Mouse (Mus musculus) intestine, postnatal 0 days (tissue): ENCODE data around the gene Gpr63. TPM values are rescaled to one million over a fixed set of nuclear protein-coding genes. Genes with fewer than 3 reads are reported as not detected.

Source experiments
- ATAC-seq: fragments of 200-750 bp; cut with Nextera tagmentation; 2 replicates; pipeline ENCODE4 v1.8.0; 2017; ENCODE audit warnings: mild to moderate bottlenecking, moderate TSS enrichment, moderate library complexity
- H3K27ac ChIP-seq: fragments of 300-500 bp; sonication (generic); 2 replicates; pipeline ENCODE4 v1.5.1; 2014; ENCODE audit warnings: mild to moderate bottlenecking, low read depth, low read length, moderate library complexity
- H3K27me3 ChIP-seq: fragments of 300-500 bp; sonication (generic); replicated peaks from 2 replicates; pipeline ENCODE4 v1.6.1; 2014; ENCODE audit warnings: low read length, mixed read lengths; ENCODE audit not compliant: control insufficient read depth, insufficient read depth
- H3K36me3 ChIP-seq: fragments of 300-500 bp; sonication (generic); 2 replicates; pipeline ENCODE4 v1.6.1; 2014; ENCODE audit warnings: mild to moderate bottlenecking, moderate library complexity; ENCODE audit not compliant: control insufficient read depth, insufficient read depth
- H3K4me1 ChIP-seq: fragments of 300-500 bp; sonication (generic); replicated peaks from 2 replicates; pipeline ENCODE4 v1.6.1; 2014; ENCODE audit warnings: antibody characterized with exemption, low read length, mixed read lengths; ENCODE audit not compliant: control insufficient read depth, insufficient read depth
- H3K4me2 ChIP-seq: fragments of 300-500 bp; sonication (generic); replicated peaks from 2 replicates; pipeline ENCODE4 v1.6.1; 2014; ENCODE audit warnings: low read depth, mild to moderate bottlenecking, moderate library complexity
- H3K4me3 ChIP-seq: fragments of 300-500 bp; sonication (generic); 2 replicates; pipeline ENCODE4 v1.5.1; 2014; ENCODE audit warnings: low read depth, low read length
- H3K9ac ChIP-seq: fragments of 300-500 bp; sonication (generic); 2 replicates; pipeline ENCODE4 v1.6.1; 2014; ENCODE audit warnings: mild to moderate bottlenecking, low read depth, low read length
- H3K9me3 ChIP-seq: fragments of 300-500 bp; sonication (generic); 2 replicates; pipeline ENCODE4 v1.6.1; 2016; ENCODE audit warnings: mixed run types; ENCODE audit not compliant: control insufficient read depth
- CTCF ChIP-seq: sonication (generic); IDR thresholded peaks from 2 replicates; pipeline ENCODE4 v1.5.1; 2016; ENCODE audit warnings: low read depth, mild to moderate bottlenecking, control low read depth, antibody characterized with exemption, moderate library complexity
- whole genome bisulfite sequencing: fragments of 180-500 bp; shearing (Covaris S2); extraction: QIAGEN DNeasy Blood & Tissue Kit; methylation state at CpG from one replicate; pipeline ENCODE4 v1.1.7; 2014; 5-methylcytosine and 5-hydroxymethylcytosine counted together
- polyA plus RNA-seq: library from polyadenylated mRNA; unstranded; fragments of >200 nt; fragmentation: Nextera tagmentation; extraction: Ambion mirVana; gene quantifications from 2 replicates; pipeline ENCODE4 v1.2.1, GENCODE M21; 2015

The Gpr63 gene
- 0.21 and 0.65 TPM in 2 replicates for polyA plus RNA-seq

GRCm38 (mm10) chr4:24966299-24966991 is at the start of gene Gpr63:
Gene Gpr63 (plus strand): TSS chr4:24966407.
- WGBS: under 1% methylated on average over 68 of the region's 78 CpGs
- ATAC-seq: peak; percentile 79
- peak; percentile 48 for TF ChIP-seq CTCF

GRCm38 (mm10) chr4:24920006-24920577 is 46.1 kb upstream of the Gpr63 start:
- Histone ChIP-seq H3K4me3 (no peak overlapping the region), H3K4me1 (no peaks in the 10 kb centered on the region), H3K9ac (no peak overlapping the region), H3K4me2 (no peak overlapping the region), H3K27ac (no peak overlapping the region), H3K27me3 (no peaks in the 10 kb centered on the region), H3K36me3 (no peaks in the 10 kb centered on the region), H3K9me3 (no peaks in the 10 kb centered on the region)
- WGBS: 55% methylated on average over 5 of the region's 5 CpGs
- TF ChIP-seq CTCF: no peak
- ATAC-seq: no peak

More at GRCm38 (mm10) chr4:24966299-24966991, at the start of gene Gpr63:
- H3K4me2 ChIP-seq: peak within 1 kb of the TSS; percentile 85
- H3K4me3 ChIP-seq: peak within 1 kb of the TSS; percentile 64
- no peaks in the 10 kb centered on the region for H3K27me3 ChIP-seq
- H3K9me3 ChIP-seq: no peaks in the 10 kb centered on the region
- H3K27ac ChIP-seq: peak within 1 kb of the TSS; percentile 82
- H3K4me1 ChIP-seq: no peaks in the 10 kb centered on the region
- peak within 1 kb of the TSS; percentile 74 for H3K9ac ChIP-seq
- no peaks in the 10 kb centered on the region for H3K36me3 ChIP-seq

- H3K36me3 ChIP-seq: no peaks in the 10 kb centered on the region
- no peak for ATAC-seq
- no peak for TF ChIP-seq CTCF
- 58% methylated on average over 2 of the region's 2 CpGs for WGBS
- no peak overlapping the region for H3K4me2 ChIP-seq
- H3K9ac ChIP-seq: no peak overlapping the region
- no peak overlapping the region for H3K4me3 ChIP-seq
- no peak overlapping the region for H3K27ac ChIP-seq
- no peaks in the 10 kb centered on the region for H3K9me3 ChIP-seq
- no peaks in the 10 kb centered on the region for H3K4me1 ChIP-seq
- H3K27me3 ChIP-seq: no peaks in the 10 kb centered on the region
Measured at GRCm38 (mm10) chr4:24924726-24925125, 41.5 kb upstream of the Gpr63 start.

- Histone ChIP-seq H3K4me1 (no peaks in the 10 kb centered on the region), H3K9ac (no peak overlapping the region), H3K4me2 (no peak overlapping the region), H3K9me3 (no peaks in the 10 kb centered on the region), H3K27ac (no peak overlapping the region), H3K36me3 (no peaks in the 10 kb centered on the region), H3K27me3 (no peaks in the 10 kb centered on the region), H3K4me3 (no peak overlapping the region)
- WGBS: 77% methylated on average over 5 of the region's 5 CpGs
- ATAC-seq: no peak
- no peak for TF ChIP-seq CTCF
Measured at GRCm38 (mm10) chr4:24928260-24928780, 37.9 kb upstream of the Gpr63 start.

GRCm38 (mm10) chr4:24928926-24929325 is 37.3 kb upstream of the Gpr63 start:
- H3K27ac ChIP-seq: no peak overlapping the region
- TF ChIP-seq CTCF: no peak
- no peak overlapping the region for H3K4me2 ChIP-seq
- ATAC-seq: no peak
- 80% methylated on average over 5 of the region's 5 CpGs for WGBS
- no peaks in the 10 kb centered on the region for H3K27me3 ChIP-seq
- H3K4me3 ChIP-seq: no peak overlapping the region
- H3K9me3 ChIP-seq: no peaks in the 10 kb centered on the region
- H3K36me3 ChIP-seq: no peaks in the 10 kb centered on the region
- no peak overlapping the region for H3K9ac ChIP-seq
- no peaks in the 10 kb centered on the region for H3K4me1 ChIP-seq

GRCm38 (mm10) chr4:24942728-24943424 is 23.3 kb upstream of the Gpr63 start:
- no peaks in the 10 kb centered on the region for H3K27me3 ChIP-seq
- H3K4me2 ChIP-seq: no peak overlapping the region
- 59% methylated on average over 6 of the region's 6 CpGs for WGBS
- H3K36me3 ChIP-seq: no peaks in the 10 kb centered on the region
- no peak overlapping the region for H3K4me3 ChIP-seq
- no peak for TF ChIP-seq CTCF
- no peaks in the 10 kb centered on the region for H3K4me1 ChIP-seq
- no peak overlapping the region for H3K9ac ChIP-seq
- H3K27ac ChIP-seq: no peak overlapping the region
- ATAC-seq: no peak
- no peaks in the 10 kb centered on the region for H3K9me3 ChIP-seq
